Mouse (Mus musculus) brown adipose tissue, adult 24 weeks (tissue): Measurements from ENCODE around the gene Mrpl48. TPM values are rescaled to one million over a fixed set of nuclear protein-coding genes. Genes with fewer than 3 reads are reported as not detected.
A peak's percentile ranks its signal among the peaks of the same experiment; 100 is the strongest.

ENCODE experiments used
- H3K27ac ChIP-seq: fragments of 200-500 bp; replicated peaks from 2 replicates; pipeline ENCODE4 v1.5.1; 2012; ENCODE audit warnings: low read depth, mild to moderate bottlenecking, low read length
- H3K4me1 ChIP-seq: fragments of 200-500 bp; 2 replicates; pipeline ENCODE4 v1.6.1; 2012; ENCODE audit warnings: low read length, mixed read lengths; ENCODE audit not compliant: control insufficient read depth, insufficient read depth, insufficient read length
- H3K4me3 ChIP-seq: fragments of 200-500 bp; 2 replicates; pipeline ENCODE4 v1.5.1; 2012; ENCODE audit warnings: low read depth, mild to moderate bottlenecking, low read length, moderate library complexity; ENCODE audit not compliant: insufficient read depth
- polyA plus RNA-seq: library from polyadenylated mRNA; stranded (reverse); fragments of >200 nt; gene quantifications from 2 replicates; pipeline ENCODE4 v1.2.4, GENCODE M21; 2012; ENCODE audit not compliant: missing spikeins, insufficient read depth, insufficient read length

The Mrpl48 gene
- polyA plus RNA-seq, 1 experiment, result 125 TPM

GRCm38 (mm10) chr7:100500276-100500977 is 107.7 kb downstream of the Mrpl48 start:
- Histone ChIP-seq H3K27ac (no peak overlapping the region), H3K4me3 (no peak overlapping the region), H3K4me1 (peaks cover 3% of the 10 kb centered on the region; the same call in 1 of the 2 replicates)

DNA sequence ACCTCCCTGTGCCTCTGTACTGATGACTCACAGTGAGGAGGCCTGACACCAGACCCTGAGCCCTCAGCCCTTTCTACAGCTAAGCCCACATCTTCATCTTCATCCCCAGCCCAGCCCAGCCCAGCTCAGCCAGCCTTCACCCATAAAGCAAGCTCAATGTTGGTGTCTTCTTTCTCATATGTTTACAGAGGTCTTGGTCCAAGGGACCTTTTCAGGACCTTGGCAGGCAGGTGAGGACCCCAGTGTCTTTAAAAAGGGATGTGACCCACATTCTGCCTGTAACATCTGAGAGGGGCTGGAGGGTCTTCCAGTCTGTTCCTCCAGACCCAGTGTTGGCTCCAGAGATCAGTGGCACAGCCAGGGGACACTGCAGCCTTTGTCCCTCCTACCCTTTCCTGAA is 108.6 kb downstream of the Mrpl48 start:
- H3K4me3 ChIP-seq, result no peak overlapping the region
- H3K4me1 ChIP-seq, result peaks cover 6% of the 10 kb centered on the region; the same call in 1 of the 2 replicates
- H3K27ac ChIP-seq, result no peak overlapping the region

- Histone ChIP-seq H3K4me3 (no peak overlapping the region), H3K27ac (no peak overlapping the region), H3K4me1 (peaks cover 9% of the 10 kb centered on the region; the same call in 1 of the 2 replicates)
Observed at GRCm38 (mm10) chr7:100497982-100498381, 110.1 kb downstream of the Mrpl48 start.

DNA sequence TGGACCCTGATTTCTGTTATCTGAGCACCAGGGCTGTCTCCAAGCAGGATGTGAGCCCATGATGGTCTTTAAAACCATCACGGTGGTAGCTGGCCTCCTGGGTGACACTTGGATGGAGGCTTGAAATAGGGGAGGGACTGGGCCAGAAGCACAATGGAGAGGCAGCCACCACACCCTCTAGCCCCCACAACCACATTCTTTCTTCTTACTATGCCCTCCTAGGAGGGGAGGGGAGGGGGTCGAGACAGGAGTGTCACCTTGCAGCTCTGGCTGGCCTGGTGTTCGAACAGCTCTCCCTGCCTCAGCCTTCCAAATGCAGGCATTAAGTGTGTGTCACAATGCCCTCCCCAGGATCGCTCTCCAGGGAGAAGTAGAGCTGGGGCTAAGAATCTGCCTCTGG is 110.7 kb downstream of the Mrpl48 start:
- peaks cover 9% of the 10 kb centered on the region; the same call in 1 of the 2 replicates for H3K4me1 ChIP-seq
- H3K27ac ChIP-seq, result no peak overlapping the region
- no peak overlapping the region for H3K4me3 ChIP-seq

DNA sequence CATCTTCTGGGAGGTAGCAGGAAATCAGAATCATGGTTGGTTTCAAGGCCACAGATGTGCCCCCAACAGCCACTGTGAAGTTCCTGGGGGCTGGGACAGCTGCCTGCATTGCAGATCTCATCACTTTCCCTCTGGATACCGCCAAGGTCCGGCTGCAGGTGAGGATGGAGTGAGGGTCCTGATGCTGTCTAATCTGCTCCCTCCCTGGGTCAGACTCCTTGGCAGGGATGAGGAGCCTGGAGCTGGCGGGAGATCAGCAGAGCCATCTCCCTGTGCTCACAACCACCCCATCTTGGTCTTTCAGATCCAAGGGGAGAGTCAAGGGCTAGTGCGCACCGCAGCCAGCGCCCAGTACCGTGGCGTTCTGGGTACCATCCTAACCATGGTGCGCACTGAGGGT is 111.3 kb downstream of the Mrpl48 start:
- Histone ChIP-seq H3K4me1 (peaks cover 9% of the 10 kb centered on the region; the same call in 1 of the 2 replicates), H3K4me3 (no peak overlapping the region), H3K27ac (peak overlapping the region; percentile 92; the same call in 1 of the 2 replicates)

GRCm38 (mm10) chr7:100496371-100496770 is 111.7 kb downstream of the Mrpl48 start:
- Histone ChIP-seq H3K4me3 (peak overlapping the region; percentile 40), H3K27ac (peak overlapping the region; percentile 92), H3K4me1 (peaks cover 9% of the 10 kb centered on the region; the same call in 1 of the 2 replicates)

Other genes starting within 250 kb of the Mrpl48 start
- gene C2cd3, start 236.1 kb downstream of the Mrpl48 start, polyA plus RNA-seq, result 5.7 and 9.1 TPM in 2 replicates
- 34.9 and 38.1 TPM in 2 replicates for gene Ppme1, start 236.0 kb downstream of the Mrpl48 start, polyA plus RNA-seq
- 61.6 and 107 TPM in 2 replicates for gene Ucp3, start 135.3 kb downstream of the Mrpl48 start, polyA plus RNA-seq
- 54.8 and 55.8 TPM in 2 replicates for gene Ucp2, start 115.0 kb downstream of the Mrpl48 start, polyA plus RNA-seq
- gene Dnajb13, start 93.3 kb downstream of the Mrpl48 start, polyA plus RNA-seq, result 2.6 and 2.7 TPM in 2 replicates
- gene Coa4, start 71.2 kb downstream of the Mrpl48 start, polyA plus RNA-seq, result 6.4 and 11.6 TPM in 2 replicates
- gene Rab6a, start 891 bp downstream of the Mrpl48 start, polyA plus RNA-seq, result 56.8 and 70.0 TPM in 2 replicates
- gene Plekhb1, start 54.1 kb upstream of the Mrpl48 start, polyA plus RNA-seq, result 11.1 TPM in 2 replicates
- 11.6 and 27.2 TPM in 2 replicates for gene Fam168a, start 98.3 kb upstream of the Mrpl48 start, polyA plus RNA-seq